Mouse (Mus musculus) cerebellum, adult 8-10 months (tissue): ENCODE measurements around the gene Ccdc182.

Source experiments
- DNase-seq: peaks from one replicate; pipeline ENCODE4 v3.0.0; 2022

Gene Ccdc182

GRCm38 (mm10) chr11:88281428-88282119, 12.3 kb upstream of the Ccdc182 start:
- no peak for DNase-seq

- DNase-seq, result no peak
Observed at GRCm38 (mm10) chr11:88282516-88282915, 11.3 kb upstream of the Ccdc182 start.

- DNase-seq, result no peak
Observed at GRCm38 (mm10) chr11:88286019-88286418, 7.8 kb upstream of the Ccdc182 start.

- DNase-seq, result peak; percentile 30
Observed at GRCm38 (mm10) chr11:88288400-88288799, 5.5 kb upstream of the Ccdc182 start.

DNA sequence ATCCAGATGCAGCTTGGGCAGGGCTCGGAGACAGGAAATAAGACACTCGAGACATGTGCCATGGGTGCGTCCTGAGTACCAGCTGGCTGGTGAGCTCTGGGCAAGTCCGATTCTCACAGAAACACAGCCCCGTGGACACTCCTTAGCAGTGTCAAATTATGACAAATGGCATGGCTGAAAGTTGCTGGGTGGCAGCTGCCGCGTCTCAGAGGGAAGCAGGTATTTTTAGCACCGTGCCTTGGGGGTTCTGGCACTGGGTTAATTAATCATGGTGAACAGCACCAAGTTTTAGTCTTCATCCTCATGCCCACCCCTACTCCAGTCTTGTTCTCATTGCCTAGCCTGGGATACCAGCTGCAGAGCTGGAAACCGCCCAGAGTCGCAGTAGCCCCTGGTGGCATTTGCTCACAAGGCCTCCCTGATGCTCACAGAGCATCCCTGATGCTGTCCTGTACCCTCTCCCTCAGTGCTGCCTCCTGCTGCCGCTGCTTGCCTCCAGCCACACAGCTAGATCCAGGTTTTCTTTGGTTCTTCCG, 5.0 kb upstream of the Ccdc182 start:
- DNase-seq, result no peak

GRCm38 (mm10) chr11:88291245-88291644, 2.6 kb upstream of the Ccdc182 start:
- no peak for DNase-seq

GRCm38 (mm10) chr11:88291688-88292087, 2.2 kb upstream of the Ccdc182 start:
- DNase-seq, result no peak

DNA sequence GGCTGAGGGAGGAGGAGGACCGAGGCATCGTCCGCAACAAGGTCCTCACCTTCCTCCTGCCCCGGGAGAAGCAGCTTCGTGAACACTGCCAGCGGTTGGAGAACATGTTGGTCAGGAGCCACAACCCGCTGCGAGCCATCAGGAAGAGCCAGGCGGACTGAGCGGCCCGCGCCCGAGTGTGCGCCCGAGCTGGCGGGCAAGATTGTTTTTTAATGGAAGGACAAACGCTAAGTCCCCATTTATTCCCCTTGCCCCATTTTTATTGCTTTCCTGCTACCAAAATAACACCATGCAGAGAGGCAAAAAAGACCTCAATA, 494 bp downstream of the Ccdc182 start:
- no peak for DNase-seq

- DNase-seq, result no peak
Observed at GRCm38 (mm10) chr11:88295298-88295697, 1.4 kb downstream of the Ccdc182 start.

DNA sequence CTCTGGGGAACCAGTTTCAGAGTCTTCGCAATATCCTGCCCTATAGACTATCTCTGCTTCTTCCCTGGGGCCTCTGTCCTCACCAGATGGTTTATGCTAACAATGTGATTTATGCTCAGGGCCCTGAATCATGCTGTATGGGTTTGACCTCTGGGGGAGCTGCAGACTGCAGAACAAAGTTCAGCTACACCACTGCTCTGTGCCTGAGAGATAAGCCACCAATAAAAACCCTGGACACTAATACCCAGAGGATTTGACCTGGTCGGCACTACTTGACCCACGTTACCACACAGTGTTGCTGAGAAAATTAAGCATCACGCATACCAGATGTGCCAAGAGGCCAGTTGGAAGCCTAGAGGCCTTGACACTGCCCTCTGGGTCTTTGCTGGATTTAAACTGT, 3.7 kb downstream of the Ccdc182 start:
- no peak for DNase-seq

- no peak for DNase-seq
Observed at GRCm38 (mm10) chr11:88299345-88299744, 5.5 kb downstream of the Ccdc182 start.

GRCm38 (mm10) chr11:88301619-88302018, 7.8 kb downstream of the Ccdc182 start:
- DNase-seq, result no peak

DNA sequence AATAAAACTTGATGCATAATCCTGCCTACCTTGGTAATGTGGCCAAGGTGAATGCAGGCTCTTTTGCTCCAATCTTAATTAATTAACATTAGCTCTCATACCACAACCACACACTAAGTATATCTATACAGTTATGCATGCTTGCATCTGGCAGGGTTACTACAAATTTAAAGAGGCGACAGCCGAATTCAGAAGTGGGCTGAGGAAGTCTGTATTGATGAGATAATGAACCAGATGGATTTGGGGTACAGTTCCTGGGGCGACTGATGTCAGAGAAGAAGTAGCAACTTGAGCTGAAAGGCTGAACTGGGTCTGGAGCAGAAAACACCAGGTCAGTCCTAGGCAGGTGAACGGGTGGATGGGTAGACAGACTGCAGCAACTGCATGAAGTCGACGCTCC, 11.9 kb downstream of the Ccdc182 start:
- DNase-seq, result no peak

DNA sequence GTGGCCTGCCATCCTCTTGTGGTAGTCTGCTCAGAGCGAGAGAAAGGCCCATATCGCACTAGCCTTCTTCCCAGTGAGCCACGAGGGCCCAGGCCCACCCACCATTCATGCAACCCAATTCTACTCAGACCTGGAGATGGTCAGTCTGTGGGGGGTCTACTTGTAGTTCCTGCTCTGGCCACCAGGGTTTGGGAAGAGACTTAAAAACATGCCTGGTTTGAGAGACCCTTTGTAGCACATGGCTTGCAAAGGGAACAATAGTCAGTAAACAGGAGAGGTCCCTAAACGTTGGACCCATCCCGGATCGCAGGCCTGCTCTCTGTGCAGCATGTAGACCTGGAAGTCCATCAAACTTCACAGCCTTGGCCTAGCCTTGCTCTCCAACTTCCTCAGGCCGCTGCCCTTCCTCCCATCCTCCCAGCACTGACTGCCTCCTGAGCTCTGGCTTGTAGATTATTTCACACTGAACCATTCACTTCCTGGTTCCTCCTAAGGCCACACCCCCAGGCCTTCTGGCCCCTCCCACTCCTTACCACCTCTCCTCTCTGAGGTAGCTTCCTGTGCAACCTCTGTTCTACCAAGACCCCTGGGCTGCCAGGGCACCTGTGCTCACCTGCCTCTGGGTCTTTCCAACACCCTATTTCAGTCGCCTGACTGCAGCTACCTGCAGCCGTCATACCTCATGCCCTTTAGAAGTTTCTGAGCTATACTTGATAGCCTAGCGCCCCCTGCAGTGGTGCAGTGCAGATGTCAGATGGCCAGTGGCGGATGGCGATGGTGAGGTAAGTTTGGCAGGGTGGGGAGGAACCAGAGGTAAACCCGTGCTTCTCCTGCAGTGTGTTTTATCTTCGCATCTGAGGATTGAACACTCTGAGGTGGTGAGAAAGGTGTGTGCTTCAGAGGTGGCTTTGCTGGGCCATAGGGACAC, 14.0 kb downstream of the Ccdc182 start:
- DNase-seq, result no peak

GRCm38 (mm10) chr11:88309059-88309700, 15.3 kb downstream of the Ccdc182 start:
- DNase-seq, result no peak

DNA sequence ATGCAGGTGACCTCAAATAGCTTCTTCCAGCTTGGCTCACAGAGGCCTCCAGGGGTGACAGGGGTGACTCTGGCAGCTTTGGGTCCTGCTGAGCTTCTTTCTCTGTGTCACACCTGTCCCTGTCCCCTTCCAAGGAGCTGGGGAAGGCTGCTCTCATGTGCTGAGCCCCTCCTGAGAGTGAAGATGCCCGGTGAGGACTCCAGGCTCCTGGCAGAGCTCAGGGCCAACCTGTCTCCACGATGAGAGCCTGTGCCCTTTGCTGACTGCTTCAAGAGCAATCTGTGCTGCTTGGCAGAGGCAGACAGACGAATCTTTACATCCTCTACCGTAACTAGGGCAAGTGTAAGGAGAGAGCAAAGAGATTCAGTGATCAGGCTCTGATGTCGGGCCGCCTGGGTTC, 16.9 kb downstream of the Ccdc182 start:
- no peak for DNase-seq

DNA sequence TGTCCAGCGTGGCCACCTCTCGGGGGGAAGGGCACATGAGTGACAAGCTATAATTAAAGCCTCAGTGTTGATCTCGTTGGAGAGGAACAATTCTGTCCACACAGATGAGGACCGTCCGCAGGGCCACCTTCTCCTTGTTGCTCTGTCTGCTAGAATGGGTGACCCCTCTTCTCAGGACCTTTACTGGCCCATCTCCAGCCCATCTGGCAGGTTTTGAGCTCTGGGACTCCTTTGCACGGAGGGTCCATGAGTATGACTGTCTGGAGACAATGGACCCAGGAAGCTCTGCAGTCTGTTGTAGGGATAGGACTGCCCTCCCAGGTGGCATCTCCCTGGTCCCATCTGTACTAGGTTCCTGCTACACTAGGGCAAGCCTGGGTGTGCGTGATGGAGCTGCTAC, 17.7 kb downstream of the Ccdc182 start:
- DNase-seq, result no peak

GRCm38 (mm10) chr11:88313512-88313911, 19.7 kb downstream of the Ccdc182 start:
- DNase-seq, result no peak

- DNase-seq, result no peak
Observed at GRCm38 (mm10) chr11:88314471-88314870, 20.6 kb downstream of the Ccdc182 start.

DNA sequence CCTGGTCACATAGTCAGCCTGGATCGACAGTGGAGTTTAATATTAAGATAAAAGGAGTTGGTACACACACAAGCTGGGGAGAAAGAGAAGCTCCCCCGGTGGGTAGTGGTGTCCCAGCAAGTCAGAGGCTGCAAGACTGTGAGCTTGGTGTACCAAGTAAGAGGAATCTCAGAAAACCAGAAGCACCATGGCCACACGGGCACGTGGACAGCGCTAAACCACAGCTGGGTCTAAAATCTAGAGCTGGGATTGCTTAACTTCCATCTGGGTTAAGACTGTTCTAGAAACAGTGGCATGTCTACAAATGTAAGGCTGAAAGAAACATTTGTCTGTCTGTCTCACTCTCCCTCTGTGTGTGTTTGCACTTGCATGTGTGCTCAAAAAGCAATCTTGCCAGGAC, 21.5 kb downstream of the Ccdc182 start:
- no peak for DNase-seq

- no peak for DNase-seq
Observed at GRCm38 (mm10) chr11:88318850-88319249, 25.0 kb downstream of the Ccdc182 start.

GRCm38 (mm10) chr11:88327016-88327415, 33.2 kb downstream of the Ccdc182 start:
- no peak for DNase-seq

DNA sequence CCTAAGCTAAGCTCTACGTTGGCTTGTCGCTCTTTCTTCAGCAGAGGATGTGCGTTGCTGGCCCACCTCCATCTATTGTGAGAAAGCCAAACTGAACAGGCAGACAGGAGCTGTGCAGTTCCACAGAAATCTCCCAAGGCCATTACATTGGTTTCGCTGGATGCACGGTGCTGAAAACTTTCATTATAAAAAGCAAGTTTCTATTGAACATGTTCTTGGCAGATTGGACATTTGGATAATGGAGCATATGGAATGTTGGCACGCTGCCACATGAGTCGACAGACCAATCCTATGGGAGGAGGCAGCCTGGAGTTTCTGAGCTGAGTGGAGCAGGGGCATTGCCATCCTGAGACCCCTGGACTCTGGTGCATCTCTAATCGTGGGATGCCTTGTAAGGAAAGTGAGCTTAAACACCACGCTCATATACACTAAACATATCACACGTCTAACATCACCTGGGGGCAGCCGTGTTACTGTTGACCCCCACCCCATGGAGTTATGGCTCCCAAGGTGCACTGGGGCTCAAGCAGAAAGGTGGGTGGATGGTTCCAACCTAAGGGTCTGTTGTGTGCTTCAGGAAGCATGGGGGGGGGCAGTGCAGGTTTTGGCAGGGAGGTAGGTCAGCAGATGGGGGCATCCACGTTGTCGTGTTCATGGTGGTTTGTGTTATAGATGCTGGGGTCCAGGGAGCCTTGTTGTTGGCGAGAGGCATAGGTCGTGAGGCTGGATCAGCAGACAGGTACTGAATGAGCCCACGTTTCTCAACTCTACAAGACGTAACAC, 35.1 kb downstream of the Ccdc182 start:
- DNase-seq, result no peak
